Mouse (Mus musculus): Measurements from ENCODE around the gene Zfhx3.

DNA sequence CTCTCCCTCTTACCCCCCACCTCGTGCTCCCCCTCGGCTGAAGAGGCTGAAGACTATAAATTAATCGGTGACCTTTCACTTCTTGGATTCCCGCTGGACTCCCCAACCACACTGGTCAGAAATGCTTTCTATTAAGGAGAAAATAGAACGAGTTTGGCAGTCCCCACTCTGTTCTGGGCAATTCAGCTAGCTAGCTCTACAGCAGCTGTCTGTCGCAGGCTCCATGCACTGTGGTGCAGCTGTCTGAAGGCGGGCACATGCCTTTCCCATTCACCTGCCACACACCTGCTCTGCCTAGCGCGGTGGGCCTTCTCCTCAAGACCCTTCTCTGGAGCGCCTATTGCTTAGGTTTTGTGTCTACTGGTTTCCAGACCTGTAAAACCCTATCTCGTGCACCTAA is 1000.7 kb downstream of the Zfhx3 start:
- TF ChIP-seq POLR2A (IDR thresholded peaks at IDR 0.05; ENCODE audit: extremely low read depth, insufficient read depth, low read length) (no peak), CTCF (IDR thresholded peaks at IDR 0.05; ENCODE audit: low read depth, low read length) (no peak)
